Mouse (Mus musculus): ENCODE data around the gene Lrrfip2.

GRCm38 (mm10) chr9:111271056-111271433 is 153.7 kb downstream of the Lrrfip2 start:
- TF ChIP-seq CTCF (IDR thresholded peaks at IDR 0.05; ENCODE audit: low read depth, low read length) (no peak), POLR2A (IDR thresholded peaks at IDR 0.05; ENCODE audit: extremely low read depth, insufficient read depth, low read length) (no peak)

All from liver, adult 2 months (tissue).